Mouse (Mus musculus): ENCODE measurements around the gene Trappc5.

The Trappc5 gene

DNA sequence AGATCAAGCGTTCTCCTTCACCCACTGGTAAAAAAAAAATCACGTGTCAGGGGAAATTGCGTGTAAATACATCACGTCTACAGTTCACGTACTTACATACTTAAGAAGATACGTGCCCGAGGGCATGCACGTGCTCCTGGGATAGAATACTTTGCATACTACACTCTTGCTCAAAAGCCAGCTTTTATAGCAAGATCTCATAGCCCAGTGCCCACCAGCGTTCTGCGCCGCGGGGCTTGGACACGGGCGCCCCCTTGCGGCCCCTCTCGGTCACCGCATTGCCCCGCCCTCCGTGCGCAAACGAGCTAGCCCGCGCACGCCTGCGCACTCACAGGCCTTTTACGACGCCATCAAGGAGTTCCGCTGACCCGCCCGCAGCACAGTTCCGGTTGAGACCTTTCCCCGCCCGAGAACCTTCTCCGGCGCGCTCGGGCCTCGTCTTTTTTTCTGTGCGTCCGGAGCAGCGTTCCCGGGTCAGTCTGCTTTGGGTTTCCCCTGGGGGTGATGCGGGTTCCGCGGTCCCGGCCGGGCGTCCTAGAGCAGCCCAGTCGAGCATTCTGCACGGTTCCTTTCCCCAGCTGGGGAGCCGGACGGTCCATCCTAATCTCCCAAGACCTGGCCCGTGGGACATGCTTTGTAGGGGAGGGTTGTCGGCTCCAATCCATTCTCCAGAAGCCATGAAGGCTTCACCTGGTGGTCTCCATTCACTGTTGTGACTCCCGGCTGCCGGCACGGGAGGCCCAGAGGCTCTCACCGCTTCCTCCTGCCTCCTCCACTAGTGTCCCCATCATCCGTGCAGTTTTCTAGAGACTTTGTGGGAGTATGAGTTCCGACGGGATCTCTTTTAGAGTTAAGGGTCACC, at the start of gene Trappc5:
TSS of gene Trappc5 (plus strand) at position 169 of the 862 bp plus-strand sequence.
- DNase-seq (ENCODE audit: low spot score in 2 of 2): peak; percentile 93 to 94

- no peak for DNase-seq (ENCODE audit: low spot score in 2 of 2)
Measured at GRCm38 (mm10) chr8:3626971-3627370, 49.1 kb upstream of the Trappc5 start.

DNA sequence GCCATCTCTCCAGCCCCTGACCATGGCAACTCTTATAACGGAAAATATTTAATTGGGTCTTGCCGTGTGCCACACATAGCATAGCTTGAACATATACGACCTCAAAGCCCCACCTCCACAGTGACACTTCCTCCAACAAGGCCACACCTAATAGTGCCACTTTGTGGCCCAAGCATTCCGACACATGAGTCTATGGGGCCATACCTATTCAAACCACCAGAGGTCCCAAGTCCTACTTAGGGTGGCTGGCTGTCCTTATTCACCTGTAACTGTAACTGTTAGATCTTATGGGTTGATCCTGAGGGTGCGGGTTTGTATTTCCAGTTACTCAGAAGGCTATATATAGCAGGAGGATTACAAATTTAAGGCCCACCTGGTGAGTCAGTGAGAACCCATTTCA, 48.1 kb upstream of the Trappc5 start:
- DNase-seq (ENCODE audit: low spot score in 2 of 2): no peak

GRCm38 (mm10) chr8:3630647-3631477, 45.2 kb upstream of the Trappc5 start, which contains the start of gene Stxbp2:
Gene Stxbp2, plus strand, starts transcription at chr8:3630955.
- peak in 1 of 2 experiments; percentile 46 for DNase-seq (ENCODE audit: low spot score in 2 of 2)

- DNase-seq (ENCODE audit: low spot score in 2 of 2): no peak
Measured at GRCm38 (mm10) chr8:3631478-3631875, 44.6 kb upstream of the Trappc5 start.

DNA sequence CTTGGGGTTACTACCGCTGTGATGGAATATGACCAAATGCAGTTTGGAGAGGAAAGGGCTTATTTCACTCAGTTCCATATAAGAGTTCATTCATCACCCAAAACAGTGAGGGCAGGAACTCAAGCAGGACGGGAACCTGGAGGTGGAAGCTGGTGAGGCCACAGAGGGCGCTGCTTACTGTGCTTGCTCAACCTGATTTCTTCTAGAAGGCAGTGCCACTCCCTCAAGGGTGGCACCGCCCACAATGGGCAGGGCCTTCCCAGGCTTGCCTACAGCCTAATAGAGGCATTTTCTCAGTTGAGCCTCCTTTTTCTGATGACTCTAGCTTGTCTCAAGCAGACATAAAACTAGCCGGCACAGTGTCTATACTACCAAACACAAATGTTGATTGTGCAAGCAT, 30.3 kb upstream of the Trappc5 start:
- no peak for DNase-seq (ENCODE audit: low spot score in 2 of 2)

DNA sequence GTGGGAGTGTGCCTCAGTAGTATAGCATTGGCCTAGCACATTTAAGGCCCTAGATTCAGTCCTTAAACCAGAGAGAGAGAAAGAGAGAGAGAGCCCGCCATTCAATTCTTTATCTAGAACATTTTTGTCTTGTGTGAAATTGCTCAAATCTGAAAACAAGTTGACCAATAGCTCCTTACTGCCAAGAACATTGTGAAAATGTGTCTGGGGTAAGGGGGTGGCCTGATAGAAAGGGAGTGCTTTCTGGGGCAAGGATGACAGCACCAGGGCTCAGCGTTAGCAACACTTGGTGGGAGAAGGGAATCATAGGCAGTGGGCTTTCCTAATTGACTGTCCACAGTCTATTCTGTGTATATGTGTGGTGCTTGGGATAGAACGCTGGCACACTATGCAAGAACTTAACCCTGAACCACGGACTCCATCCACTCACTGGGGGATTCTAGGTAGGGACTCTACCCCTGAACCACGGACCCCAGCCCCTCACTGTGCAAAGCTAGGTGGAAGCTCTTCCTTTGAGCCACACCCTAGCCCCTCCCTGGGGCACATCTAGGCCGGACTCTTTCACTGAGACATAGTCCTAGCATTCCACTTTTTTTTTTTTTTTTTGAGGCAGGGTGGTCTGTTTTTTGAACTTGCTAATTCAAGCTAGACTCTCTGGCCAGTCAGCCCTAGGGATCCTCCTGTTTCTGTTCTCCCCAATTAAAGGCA, 29.1 kb upstream of the Trappc5 start:
- DNase-seq (ENCODE audit: low spot score in 2 of 2): no peak

- DNase-seq (ENCODE audit: low spot score in 2 of 2): no peak
Measured at GRCm38 (mm10) chr8:3647561-3647960, 28.5 kb upstream of the Trappc5 start.

GRCm38 (mm10) chr8:3648268-3648667, 27.8 kb upstream of the Trappc5 start:
- no peak for DNase-seq (ENCODE audit: low spot score in 2 of 2)

GRCm38 (mm10) chr8:3648990-3649389, 27.1 kb upstream of the Trappc5 start:
- DNase-seq (ENCODE audit: low spot score in 2 of 2): no peak

GRCm38 (mm10) chr8:3652845-3653244, 23.3 kb upstream of the Trappc5 start:
- no peak for DNase-seq (ENCODE audit: low spot score in 2 of 2)

GRCm38 (mm10) chr8:3654726-3655508, 21.2 kb upstream of the Trappc5 start:
- no peak for DNase-seq (ENCODE audit: low spot score in 2 of 2)

- DNase-seq (ENCODE audit: low spot score in 2 of 2): no peak
Measured at GRCm38 (mm10) chr8:3655526-3655925, 20.6 kb upstream of the Trappc5 start, which contains the start of gene Retn. Gene Retn, plus strand, starts transcription at chr8:3655770.

DNA sequence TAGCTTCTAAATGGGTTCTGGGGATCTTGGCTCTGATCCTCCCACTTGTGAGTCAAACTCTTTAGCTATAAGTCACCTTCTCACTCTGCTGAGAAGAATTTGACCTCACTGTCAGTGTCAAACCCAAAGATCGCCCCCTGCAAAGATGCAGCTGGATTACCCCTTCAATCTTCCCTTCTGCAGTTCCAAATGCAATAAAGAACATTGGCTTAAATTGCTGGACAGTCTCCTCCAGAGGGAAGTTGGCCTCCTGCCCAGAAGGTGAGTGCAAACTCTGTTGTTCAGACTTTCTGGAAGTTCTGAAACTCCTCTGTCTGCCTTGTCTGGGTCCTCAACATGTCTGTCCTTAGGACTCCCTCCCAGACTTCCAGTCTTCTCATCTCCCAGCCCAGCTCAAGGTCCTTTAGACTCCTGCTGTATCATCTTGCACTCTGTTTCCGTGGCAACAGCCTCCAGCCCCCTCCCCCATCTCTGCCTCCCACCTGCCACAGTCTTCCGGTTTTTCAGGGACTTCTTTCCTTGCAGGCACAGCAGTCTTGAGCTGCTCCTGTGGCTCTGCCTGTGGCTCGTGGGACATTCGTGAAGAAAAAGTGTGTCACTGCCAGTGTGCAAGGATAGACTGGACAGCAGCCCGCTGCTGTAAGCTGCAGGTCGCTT, 19.2 kb upstream of the Trappc5 start:
- peak in 1 of 2 experiments; percentile 40 for DNase-seq (ENCODE audit: low spot score in 2 of 2)

DNA sequence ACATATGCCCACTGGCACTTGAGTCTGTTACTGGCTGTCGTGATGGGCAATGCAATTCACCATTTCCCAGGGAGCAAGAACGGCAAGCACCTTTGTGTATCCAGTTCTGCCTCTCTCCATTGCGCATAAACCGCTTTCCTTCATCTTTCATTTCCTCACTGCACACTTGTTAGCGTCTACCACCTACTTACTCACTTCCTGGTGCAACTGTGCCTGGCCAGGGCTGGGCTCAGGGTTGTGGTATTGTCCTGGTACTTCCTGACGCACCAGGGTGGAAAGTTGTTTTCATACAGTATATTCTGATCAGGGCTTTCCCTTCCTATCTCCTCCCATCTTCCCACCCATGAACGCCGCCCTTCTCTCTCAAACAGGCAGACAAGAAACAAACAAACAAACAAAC, 15.2 kb upstream of the Trappc5 start:
- no peak for DNase-seq (ENCODE audit: low spot score in 2 of 2)

DNA sequence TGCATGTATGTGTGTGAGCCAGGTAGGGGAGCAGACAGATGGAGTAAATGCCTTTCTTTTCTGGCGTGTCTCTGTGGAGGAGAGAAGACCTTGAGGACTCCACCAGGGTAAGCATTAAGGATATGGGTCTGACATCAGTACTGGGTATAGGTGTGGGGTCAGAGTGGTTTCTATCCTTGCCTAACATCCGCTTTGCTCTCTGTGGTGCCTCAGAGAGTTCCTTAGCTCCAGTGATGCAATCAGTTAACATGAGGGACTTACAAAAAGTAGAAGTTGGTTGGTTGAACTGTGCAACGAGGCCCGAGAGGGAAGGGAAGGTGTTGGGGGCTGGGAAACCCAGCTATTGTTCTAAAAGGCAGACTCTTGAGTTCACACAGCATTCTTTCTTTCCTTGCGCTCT, 11.7 kb upstream of the Trappc5 start:
- no peak for DNase-seq (ENCODE audit: low spot score in 2 of 2)

GRCm38 (mm10) chr8:3665507-3665906, 10.6 kb upstream of the Trappc5 start, which contains the start of gene Mcemp1:
Gene Mcemp1, plus strand, starts transcription at chr8:3665754.
- no peak for DNase-seq (ENCODE audit: low spot score in 2 of 2)

DNA sequence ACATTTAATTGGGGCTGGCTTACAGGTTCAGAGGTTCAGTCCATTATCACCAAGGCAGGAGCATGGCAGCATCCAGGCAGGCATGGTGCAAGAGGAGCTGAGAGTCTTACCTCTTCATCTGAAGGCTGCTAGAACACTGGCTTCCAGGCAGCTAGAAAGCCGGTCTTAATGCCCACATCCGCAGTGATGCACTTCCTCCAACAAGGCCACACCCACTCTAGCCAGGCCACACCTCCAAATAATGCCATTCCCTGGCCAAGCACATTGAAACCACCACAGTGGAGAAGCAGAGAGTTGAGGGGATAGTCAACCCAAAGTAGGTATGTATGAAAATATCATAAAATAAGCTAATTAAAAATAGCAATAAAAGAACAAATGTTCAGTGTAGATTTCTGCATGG, 5.7 kb upstream of the Trappc5 start:
- no peak for DNase-seq (ENCODE audit: low spot score in 2 of 2)

DNA sequence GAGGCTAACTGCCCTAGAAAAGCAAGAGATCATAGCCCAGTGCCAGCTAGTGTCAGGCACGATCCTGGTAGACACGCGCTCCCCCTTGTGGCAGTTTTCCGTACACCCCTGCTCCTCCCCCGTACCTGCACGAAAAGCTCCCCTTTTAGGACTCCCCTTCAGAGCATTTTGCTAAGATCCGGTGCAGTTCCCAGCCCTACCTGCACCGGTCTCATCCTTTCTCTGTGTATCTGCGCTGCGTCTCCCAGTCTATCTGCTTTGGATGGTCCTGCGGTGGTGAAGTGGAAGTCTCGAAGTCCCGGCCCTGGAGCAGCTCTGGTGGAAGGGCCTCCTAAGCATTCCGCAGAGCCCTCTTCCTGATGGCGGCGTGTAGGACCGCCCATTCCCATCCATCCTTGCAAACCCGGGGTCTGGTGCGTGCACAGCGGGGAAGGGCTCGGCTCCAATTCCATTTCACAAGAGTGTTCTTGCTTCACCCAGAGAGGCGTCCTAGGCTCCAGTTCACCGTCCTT, 4.1 kb upstream of the Trappc5 start, which contains the start of gene Fcor:
TSS of gene Fcor (minus strand) at position 383 of the 512 bp plus-strand sequence.
- peak; percentile 85 to 90 for DNase-seq (ENCODE audit: low spot score in 2 of 2)

- DNase-seq (ENCODE audit: low spot score in 2 of 2): no peak
Measured at GRCm38 (mm10) chr8:3674671-3675070, 1.4 kb upstream of the Trappc5 start.

Measured in frontal cortex, postnatal 25 days (tissue).